Mouse (Mus musculus): Measurements from ENCODE around the gene Myct1. TPM values are rescaled to one million over a fixed set of nuclear protein-coding genes. Genes with fewer than 3 reads are reported as not detected.

Myct1 gene
- polyA plus RNA-seq (2014; fragmentation: Illumina TruSeq; extraction: RNeasy Lipid Tissue Mini Kit (QIAGEN cat#74804)): 16.6 TPM

GRCm38 (mm10) chr10:5593464-5593863, at the start of gene Myct1:
Myct1 (plus strand) TSS chr10:5593775.

GRCm38 (mm10) chr10:5551382-5551781, 42.2 kb upstream of the Myct1 start, which contains the start of gene Syne1:
Syne1 (minus strand) TSS chr10:5551482.

GRCm38 (mm10) chr10:5639112-5639511, 45.5 kb downstream of the Myct1 start, which contains the start of gene Vip:
Vip (plus strand) TSS chr10:5639218.

Other genes starting within 250 kb of the Myct1 start
- 13.9 TPM for gene Syne1, start 42.3 kb upstream of the Myct1 start, polyA plus RNA-seq (2014; fragmentation: Illumina TruSeq; extraction: RNeasy Lipid Tissue Mini Kit (QIAGEN cat#74804))
- gene Vip, start 45.4 kb downstream of the Myct1 start, polyA plus RNA-seq (2014; fragmentation: Illumina TruSeq; extraction: RNeasy Lipid Tissue Mini Kit (QIAGEN cat#74804)): not detected
- gene Fbxo5, start 211.8 kb downstream of the Myct1 start, polyA plus RNA-seq (2014; fragmentation: Illumina TruSeq; extraction: RNeasy Lipid Tissue Mini Kit (QIAGEN cat#74804)): 49.1 TPM
- gene Mtrf1l, start 230.1 kb downstream of the Myct1 start, polyA plus RNA-seq (2014; fragmentation: Illumina TruSeq; extraction: RNeasy Lipid Tissue Mini Kit (QIAGEN cat#74804)): 40.4 TPM